In the genomic region with DNA sequence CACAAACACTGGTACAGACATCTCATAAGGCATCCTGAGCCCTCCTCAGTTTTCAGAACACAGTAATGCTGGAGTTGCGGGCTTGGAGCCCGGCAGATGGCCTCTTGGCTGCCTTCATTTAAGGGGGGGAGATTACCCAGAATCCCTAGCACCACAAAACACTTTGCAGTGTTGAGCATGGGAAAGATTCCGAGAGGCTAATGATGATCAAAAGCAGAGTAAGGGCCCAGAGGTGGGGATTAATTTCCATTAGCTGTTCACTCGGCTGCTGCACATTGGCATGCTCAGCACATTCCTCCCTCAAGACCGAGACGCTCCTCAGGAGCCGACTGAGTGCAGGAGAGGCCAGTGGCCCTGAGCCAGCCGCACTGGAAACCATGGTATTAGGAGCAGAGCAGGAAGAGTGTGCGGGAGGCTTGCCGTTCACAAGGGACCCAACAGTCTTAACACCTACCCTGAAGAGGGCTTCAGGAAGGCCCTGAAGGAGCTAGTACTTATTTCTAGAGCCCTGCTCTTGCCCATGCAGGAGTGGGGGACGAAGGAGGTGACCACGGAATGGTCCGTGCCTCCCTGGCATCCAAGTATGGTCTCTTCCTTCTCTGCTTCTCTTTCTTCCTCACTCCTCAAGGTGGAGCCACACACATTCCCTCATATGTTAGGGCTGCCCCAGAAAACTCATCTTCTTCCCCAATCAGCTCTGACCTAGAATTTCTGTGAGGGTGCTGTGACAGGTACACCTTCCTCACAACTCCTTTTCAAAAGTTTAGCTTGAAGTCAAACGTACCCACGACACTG, we compare ENCODE assay signal across 9 mouse cellular contexts.
DNase-seq lines count a peak whose midpoint lies in the region; ATAC-seq and TF ChIP-seq lines count a peak whose summit lies in the region.
"Had no signal": no experiment of that assay in that cellular context is flagged by ENCODE, and none has a peak within 500 bp of the region (broad histone marks: within the 10 kb centered on the region; RNA-seq: fewer than 3 reads in every experiment).

No protein-coding gene starts in this region.

- peak in 1 of 2 experiments; percentile 29 for DNase-seq in layer of hippocampus, adult 2 months (ENCODE audit: low spot score in 2 of 2)
- DNase-seq in layer of hippocampus, postnatal 36 days = no peak
- peak; percentile 79 for DNase-seq in cerebellum, adult 9-10 months
- peak; percentile 59 for DNase-seq in gastrocnemius, postnatal 14 days
- DNase-seq in kidney, postnatal 25 days = peak; percentile 73
- DNase-seq in yolk sac, embryonic 10.5 days (ENCODE audit: low spot score) = no peak

- WGBS in neural tube, embryonic 15.5 days = 48% methylated on average over 15 of the region's 15 CpGs

- TF ChIP-seq CTCF in layer of hippocampus, adult 2 months (conservative IDR thresholded peaks at IDR 0.05) = peak; percentile 18; the same call in 1 of the 2 replicates

- peaks cover 17% of the 10 kb centered on the region for H3K4me1 ChIP-seq in neural tube, embryonic 15.5 days

- H3K36me3 ChIP-seq in neural tube, embryonic 15.5 days = no peaks in the 10 kb centered on the region

- no peaks in the 10 kb centered on the region for H3K27me3 ChIP-seq in neural tube, embryonic 15.5 days (replicated peaks)

- no peaks in the 10 kb centered on the region for H3K9me3 ChIP-seq in neural tube, embryonic 15.5 days (replicated peaks)
- H3K9me3 ChIP-seq: megakaryocyte, embryonic 14.5 days had no signal

- H3K4me2 ChIP-seq in neural tube, embryonic 15.5 days = peak overlapping the region; percentile 37

- peak; percentile 72 for ATAC-seq in neural tube, embryonic 15.5 days (ENCODE audit: low FRiP score)
- no peak for ATAC-seq in monocyte, adult 5-6 weeks (replicated peaks; ENCODE audit: insufficient number of reproducible peaks, low FRiP score, low TSS enrichment, poor library complexity, severe bottlenecking)

- no peak overlapping the region for H3K9ac ChIP-seq in neural tube, embryonic 15.5 days (replicated peaks)

- intact Hi-C loops in gastrocnemius, postnatal 14 days (cut with DNase I; ENCODE audit: low total_unique reads) = no loop called here

- H3K4me3 ChIP-seq in layer of hippocampus, adult 2 months = peak overlapping the region; percentile 23
- H3K4me3 ChIP-seq in neural tube, embryonic 15.5 days (replicated peaks) = no peak overlapping the region
- H3K4me3 ChIP-seq: megakaryocyte, embryonic 14.5 days had no signal

- H3K27ac ChIP-seq in layer of hippocampus, adult 2 months = peak overlapping the region; percentile 74
- H3K27ac ChIP-seq in neural tube, embryonic 15.5 days (replicated peaks) = peak overlapping the region; percentile 74

Comparison
In these comparisons a context has a peak if more than half of its experiments do, and no peak if none do; other contexts are left out.
1. DNase-seq: peak in cerebellum, adult 9-10 months (single experiment), gastrocnemius, postnatal 14 days (single experiment) and kidney, postnatal 25 days (2 of 2); none in layer of hippocampus, postnatal 36 days (0 of 2) and yolk sac, embryonic 10.5 days (single experiment).